Mouse (Mus musculus) cerebellum, adult 18-20 months (tissue): Measurements from ENCODE around the gene Zfp961.
"Not testable (repeated sequence)": the region's sequence is repeated elsewhere in the genome, so short reads cannot be mapped to it uniquely, and the experiment has no call there.

Experiments used
- DNase-seq, 2 experiments: peaks; one replicate each; pipeline ENCODE4 v3.0.0; 2021

The Zfp961 gene

DNA sequence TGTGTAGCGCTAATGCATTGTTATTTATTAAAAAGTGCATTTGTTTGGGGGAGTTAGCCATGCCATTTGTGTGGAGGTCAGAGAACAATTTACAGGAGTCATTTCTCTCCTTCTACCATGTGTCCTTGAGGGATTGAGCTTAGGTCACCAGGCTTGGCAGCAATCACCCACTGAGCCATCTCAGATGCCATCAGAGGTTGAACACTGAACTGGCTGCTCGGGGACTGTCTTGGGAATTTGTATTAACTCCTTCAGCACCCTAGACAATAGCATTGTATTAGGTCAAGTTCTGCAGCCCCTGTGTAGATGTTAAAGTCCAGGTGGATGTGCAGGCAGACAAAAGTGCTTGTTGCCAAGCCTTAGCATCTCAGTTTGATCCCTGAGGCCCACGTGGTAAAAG is 13.2 kb downstream of the Zfp961 start:
- no peak for DNase-seq

DNA sequence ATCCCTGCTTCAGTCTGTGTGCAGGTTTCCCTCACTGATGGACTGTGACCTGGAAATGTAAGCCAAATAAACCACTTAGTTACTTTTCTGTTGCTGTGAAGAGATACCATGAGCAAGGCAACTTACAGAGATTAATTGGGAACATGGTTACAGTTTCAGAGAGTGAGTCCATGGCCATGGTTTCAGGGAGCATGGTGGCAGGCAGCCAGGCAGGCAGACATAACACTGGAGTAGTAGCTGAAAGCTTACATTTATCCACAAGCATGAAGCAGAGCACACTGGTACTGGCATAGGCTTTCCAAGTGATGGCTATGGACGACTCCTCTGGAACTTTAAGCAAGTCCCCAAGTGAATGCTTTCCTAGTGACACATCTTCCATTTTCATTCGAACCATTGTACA is 14.3 kb downstream of the Zfp961 start:
- no peak for DNase-seq

DNA sequence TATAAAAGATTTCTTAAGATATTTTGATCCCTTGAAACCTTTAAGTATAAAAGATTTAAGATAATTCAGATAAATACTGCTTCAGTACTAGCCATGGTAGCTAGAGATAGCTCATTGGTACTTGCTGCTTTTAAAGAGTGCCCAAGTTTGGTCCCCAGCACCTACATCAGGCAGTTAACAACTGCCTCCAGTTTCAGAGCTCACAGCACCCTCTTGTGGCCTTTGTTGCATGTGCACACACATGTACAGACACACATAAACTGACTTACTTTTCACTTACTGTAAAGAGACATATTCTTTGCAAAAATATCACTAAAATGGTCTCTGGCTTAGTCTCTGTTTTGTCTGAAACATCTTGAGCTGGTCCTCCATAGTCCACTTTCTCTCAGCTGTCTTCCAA is 15.6 kb downstream of the Zfp961 start:
- no peak for DNase-seq

DNA sequence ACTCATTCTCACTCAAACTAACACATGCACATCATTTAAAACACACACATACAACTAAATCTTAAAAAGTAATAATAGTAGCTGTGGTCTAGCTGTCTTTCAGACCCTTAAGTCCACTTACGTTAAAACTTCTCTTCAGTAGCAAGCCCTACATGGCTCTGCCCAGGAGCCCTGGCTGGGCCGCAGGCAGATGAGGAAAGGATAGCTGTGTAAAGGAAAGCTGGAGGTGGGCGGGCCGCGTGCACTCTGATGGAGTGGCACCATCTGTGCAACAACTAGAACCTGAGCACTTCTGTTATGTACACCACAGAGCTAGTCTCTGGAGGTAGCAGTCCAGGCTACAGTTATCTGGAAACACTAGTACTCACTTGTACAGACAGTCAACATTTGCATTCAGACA is 16.4 kb downstream of the Zfp961 start:
- no peak for DNase-seq

- DNase-seq = no peak
Measured at GRCm38 (mm10) chr8:71968100-71968499, 17.3 kb downstream of the Zfp961 start.

DNA sequence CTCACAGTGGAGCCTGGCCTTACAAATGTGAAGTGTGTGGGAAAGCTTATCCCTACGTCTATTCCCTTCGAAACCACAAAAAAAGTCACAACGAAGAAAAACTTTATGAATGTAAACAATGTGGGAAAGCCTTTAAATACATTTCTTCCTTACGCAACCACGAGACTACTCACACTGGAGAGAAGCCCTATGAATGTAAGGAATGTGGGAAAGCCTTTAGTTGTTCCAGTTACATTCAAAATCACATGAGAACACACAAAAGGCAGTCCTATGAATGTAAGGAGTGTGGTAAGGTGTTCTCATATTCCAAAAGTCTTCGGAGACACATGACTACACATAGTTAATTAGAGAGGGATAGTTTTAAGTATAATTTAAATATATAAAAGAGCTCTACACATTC is 17.8 kb downstream of the Zfp961 start:
- no peak for DNase-seq

- DNase-seq = peak; percentile 42 to 50
Measured at GRCm38 (mm10) chr8:71971945-71972344, 21.1 kb downstream of the Zfp961 start.

DNA sequence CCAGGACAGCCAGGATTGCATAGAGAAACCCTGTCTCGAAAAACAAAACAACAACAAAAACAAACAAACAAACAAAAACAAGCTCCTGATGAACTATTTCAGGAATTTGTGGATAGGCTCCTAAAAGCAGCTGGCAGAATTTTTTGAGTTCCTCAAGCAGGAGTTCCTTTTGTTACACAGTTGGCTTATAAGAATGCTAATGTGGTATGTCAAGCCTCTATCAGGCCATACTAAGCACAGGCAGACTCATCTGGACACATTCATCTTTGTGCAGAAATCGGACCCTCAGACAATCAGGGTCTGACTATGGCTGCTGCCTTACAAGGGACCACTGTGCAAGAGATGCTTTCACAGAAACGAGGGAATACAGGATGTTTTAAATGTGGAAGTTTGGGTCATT is 23.4 kb downstream of the Zfp961 start:
- DNase-seq = no peak

- DNase-seq = no peak
Measured at GRCm38 (mm10) chr8:71981032-71981431, 30.2 kb downstream of the Zfp961 start.

DNA sequence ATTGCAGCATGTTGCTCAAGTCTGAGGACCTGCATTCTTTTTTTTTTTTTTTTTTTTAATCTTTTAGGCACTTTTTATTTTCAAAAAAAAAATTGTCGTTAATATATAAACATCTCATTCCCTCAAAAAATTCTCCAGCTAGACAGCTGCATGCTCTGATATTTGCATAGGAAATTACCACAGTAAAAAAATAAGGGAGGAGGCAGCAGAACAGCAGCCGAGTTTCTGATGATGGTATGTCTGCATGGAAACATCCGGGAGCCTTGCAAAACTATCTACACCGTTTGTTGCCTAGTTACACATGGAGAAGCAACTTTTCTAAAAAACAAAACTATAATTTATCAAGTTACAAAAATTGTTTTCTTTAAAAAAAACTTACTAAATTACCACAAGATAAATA is 30.6 kb downstream of the Zfp961 start:
- no peak for DNase-seq

DNA sequence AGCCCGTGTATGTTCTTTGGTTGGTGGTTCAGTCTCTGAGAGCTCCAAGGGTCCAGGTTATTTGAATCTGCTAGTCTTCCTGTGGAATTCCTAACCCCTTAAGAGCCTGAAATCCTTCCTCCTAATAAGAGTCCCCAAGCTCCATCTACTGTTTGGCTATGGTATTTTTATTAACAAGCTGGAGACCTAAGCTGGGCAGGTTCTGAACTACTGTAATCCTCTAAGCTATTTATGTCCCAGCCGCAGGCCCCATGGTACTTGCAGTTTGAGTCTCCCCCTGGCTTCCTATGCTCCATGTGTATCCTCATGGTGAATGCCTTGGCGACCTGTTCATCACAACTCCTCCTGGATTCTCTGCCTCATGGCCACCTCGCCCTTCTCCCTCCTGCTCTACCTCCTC is 33.8 kb downstream of the Zfp961 start:
- no peak for DNase-seq

DNA sequence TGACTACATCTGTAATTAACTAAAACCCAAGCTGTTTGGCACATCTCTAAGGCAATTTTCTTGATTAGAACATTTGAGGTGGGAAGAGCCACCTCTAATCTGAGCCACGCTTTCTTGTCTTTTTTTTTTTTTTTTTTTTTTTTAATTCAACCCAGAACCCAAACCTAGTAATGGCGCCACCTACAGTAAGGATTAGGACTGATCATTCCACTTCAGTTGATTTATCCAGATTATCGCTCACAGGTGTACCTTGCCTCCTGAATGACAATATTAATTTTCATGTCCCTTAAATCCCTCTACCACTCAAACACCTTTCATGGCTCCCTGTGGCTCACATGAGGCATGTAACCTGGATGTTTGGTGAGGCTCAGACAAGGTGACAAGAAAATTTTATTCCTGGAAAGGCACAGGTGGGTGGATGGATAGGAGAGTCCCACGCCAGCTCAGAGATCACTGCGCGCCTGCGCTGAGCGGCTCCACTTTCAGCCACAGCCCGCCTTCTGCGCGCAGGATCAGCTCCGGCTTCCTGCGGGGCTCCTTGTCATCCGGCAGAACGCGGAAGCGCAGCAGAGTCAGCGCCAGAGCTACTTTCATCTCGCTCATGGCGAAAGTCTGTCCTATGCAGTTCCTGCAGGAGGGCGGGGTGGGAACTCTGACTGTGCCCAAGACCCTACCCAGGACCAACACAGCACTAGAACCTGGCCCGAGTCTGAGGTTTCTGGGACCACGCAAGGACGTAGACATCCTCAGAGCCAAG is 37.5 kb downstream of the Zfp961 start:
- peak; percentile 71 to 73 for DNase-seq

DNA sequence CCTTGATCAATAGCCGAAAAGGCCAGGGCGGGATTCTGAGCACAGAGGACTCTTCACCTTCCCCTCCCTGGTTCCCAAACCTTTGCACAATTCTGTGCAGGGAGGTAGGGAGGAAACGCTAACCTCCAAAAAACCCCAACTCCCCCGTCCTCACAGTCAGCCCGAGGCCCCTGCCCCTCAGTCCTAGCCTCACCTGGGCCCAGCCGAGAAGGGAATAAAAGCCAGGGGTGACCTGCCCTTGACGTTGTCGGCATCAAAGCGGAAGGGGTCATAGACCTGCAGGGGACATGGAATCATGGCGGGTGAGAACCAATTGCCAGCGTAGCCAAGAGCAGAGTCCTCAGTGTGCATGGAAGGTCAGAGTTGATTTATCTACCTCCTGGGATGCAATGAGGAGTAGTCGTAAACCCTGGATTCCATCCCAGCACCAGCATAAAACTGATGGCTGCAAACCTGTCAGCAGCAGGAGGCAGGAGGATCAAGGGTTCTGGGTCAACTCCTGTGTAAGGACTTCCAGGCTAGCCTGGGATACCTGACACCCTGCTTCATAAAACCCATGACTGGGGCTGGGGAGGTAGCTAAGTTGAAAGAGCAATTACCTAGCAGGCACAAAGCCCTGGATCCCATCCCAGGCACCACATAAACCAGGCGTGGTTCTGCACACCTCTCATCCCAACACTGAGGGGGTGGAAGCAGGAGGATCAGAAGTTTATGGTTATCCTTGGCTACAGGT is 38.2 kb downstream of the Zfp961 start:
- DNase-seq = peak in 1 of 2 experiments; percentile 9

- DNase-seq = no peak
Measured at GRCm38 (mm10) chr8:71999434-71999833, 48.6 kb downstream of the Zfp961 start.

DNA sequence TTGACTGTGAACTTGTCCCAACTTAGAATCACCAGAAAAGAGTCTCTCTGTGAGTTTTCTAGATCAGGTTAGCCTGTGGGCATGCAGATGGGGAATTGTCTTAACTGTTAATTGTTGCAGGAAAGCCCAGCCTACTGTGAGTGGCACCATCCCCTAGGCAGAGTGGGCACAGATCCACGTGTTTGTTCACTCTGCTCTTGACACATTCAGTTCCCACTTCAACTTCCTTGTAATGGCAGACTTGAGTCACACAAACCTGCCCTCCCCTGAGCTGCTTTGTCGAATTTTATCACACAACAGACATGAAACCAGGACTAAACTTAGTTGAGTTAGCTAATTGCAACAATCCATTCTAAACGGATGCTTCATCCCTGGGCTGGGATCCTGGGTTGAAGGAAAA is 49.4 kb downstream of the Zfp961 start:
- DNase-seq = no peak

DNA sequence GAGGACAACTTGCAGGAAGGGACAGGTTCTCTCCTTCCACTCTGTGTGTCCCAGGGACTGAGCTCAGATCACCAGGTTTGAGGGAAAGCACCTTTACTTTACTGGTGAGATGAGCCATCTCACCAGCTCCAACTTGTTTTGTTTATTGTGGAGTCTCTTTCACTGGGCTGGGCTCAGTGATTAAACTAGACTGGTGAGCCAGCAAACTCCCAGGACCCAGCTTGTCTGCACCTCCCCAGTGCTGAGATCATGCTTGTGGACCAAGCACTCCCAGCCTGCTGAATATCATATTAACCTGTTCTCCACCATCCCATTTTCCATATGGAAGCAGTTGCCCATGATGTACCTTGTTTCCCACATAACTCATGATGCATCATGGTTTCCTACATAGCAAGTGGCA is 52.1 kb downstream of the Zfp961 start:
- DNase-seq = no peak

DNA sequence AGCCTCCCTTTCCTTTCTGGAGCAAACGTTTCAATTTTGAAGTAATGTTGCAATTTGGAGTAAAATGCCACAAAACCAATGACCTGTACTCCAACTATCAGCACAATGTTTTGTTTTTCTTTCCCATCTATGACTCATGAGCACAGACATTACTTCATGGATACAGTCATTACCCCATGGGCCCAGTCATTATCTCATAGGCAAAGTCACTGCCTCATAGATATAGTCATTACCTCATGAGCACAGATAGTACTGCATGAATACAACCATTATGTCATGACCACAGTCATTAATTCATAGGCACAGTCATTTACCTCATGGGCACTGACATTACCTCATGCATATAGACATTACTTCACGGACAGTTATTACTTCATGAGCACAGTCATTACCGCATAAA is 55.1 kb downstream of the Zfp961 start:
- no peak for DNase-seq

- DNase-seq = no peak
Measured at GRCm38 (mm10) chr8:72006763-72007162, 55.9 kb downstream of the Zfp961 start.

- no peak for DNase-seq
Measured at GRCm38 (mm10) chr8:72008134-72008641, 57.4 kb downstream of the Zfp961 start.

DNA sequence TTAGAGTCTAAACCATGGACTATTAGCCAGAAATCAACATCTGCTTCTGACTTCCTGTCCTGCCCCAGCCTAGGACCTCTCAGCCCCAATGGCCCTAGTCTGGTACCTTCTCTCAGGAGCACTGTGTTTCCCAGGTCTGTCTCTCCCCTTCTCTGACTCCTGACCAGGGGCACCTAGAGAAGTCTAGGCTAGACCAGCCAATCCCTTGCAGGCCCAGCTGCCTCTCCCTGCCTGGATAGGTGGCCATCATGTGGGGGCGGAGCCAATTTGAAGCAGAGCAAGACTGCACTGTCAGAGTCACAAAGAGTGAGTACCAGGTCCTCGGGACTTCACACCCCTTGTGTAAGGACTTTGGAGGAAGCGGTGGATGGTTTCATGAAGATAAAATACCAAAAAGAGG is 58.6 kb downstream of the Zfp961 start, which contains the start of gene Cyp4f18:
TSS of gene Cyp4f18 (minus strand) at position 154 of the 400 bp plus-strand sequence.
- DNase-seq = no peak

DNA sequence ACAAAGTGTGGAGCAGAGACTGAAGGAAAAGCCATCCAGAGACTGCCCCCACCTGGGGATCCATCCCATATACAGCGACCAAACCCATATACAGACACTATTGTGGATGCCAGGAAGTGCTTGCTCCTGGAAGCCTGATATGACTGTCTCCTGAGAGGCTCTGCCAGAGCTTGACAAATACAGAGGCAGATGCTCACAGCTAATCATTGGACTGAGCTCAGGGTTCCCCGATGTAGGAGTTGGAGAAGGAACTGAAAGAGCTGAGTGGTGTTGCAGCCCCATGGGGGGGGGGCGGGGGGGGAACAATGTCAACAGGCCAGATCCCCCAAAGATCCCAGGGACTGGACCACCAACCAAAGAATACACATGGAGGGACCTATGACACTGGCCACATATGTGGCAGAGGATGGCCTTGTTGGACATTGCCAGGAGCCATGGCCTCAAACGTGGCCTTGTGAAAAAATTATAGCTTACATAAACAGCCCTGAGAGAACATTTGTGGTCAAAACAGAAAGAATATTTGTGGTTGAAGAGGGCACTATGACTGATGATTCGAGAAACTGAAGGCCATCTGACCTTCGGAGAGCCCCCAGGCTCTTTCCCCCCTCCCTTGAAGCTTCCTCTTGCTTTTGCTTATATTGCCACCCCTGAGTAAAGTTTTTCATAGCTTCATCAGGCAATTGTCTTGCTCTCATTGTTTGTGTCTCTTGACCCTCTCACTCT is 62.8 kb downstream of the Zfp961 start:
- DNase-seq = not testable (repeated sequence)

DNA sequence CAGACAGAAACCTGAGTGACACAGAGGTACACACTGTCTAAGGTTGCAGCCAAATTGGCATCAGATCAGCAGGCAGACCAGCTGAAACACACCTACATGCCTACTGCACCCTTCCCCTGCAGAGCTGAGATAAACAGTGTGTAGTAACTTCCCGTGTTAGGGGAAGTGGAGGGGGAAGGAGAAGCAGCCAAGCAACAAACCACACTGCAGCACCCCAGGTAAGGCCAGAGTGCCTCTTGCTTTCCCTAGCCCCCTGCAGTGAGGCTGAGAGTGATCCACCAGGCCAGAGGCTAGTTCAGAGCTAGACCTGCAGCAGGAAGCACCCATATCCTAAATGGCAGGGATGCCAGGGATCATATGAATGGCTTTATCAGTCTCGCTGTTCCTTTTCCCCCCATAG is 66.5 kb downstream of the Zfp961 start:
- not testable (repeated sequence) for DNase-seq

DNA sequence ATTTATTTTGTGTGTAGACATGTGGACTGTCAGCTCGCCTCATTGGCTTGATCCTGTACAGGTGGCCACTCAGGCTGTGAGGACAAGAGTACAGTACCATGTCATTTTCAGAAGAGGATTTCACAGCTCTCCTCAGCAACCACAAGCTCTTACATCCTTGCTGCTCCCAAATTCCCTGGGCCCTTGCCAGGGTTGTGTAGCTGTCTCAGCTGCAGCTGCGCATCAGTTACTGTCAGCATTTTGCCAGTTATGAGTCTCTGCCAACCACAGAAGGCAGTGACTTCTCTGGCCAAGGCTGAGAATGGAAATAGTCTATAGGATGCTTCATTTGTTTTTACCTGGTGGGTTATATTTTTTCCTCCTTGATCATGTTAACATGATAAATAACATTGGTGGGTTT is 67.3 kb downstream of the Zfp961 start:
- DNase-seq = no peak

DNA sequence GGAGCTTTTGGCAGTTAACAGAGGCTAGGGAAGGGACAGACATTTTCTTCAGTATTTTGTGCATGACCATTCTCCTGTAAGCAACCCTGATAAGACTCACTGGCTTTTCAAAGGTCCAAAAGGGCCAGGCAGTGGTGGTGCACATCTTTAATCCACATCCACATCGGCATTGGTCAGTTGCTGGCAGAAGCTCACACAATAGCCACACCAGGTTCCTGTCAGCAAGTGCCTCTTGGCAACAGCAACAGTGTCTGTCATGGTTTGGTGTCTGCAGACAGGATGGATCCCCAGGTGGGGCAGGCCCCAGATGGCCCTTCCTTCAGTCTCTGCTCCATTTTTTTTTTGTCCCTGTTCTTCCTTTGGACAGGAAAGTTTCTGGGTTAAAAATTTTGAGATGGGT is 68.2 kb downstream of the Zfp961 start:
- DNase-seq = peak; percentile 22 to 25
